Mouse (Mus musculus): ENCODE measurements around the gene Hsbp1. TPM values are rescaled to one million over a fixed set of nuclear protein-coding genes. Genes with fewer than 3 reads are reported as not detected.
"Not testable (repeated sequence)": the region's sequence is repeated elsewhere in the genome, so short reads cannot be mapped to it uniquely, and the experiment has no call there.

The Hsbp1 gene
- 100 to 1,000 TPM; 540 to 542 TPM for total RNA-seq (2021)
- long read RNA-seq, experiment 1, transcript Hsbp1-201 (4 exons, 1,208 nt), result major isoform, 535 of 546 reads
- long read RNA-seq, experiment 1, partial matches to known transcripts, result 3 of 546 reads
- long read RNA-seq, experiment 1, other reads (novel, unspliced or antisense), result 6 of 546 reads
- long read RNA-seq, experiment 2, transcript Hsbp1-201 (4 exons, 1,208 nt), result major isoform, 934 of 956 reads
- long read RNA-seq, experiment 2, partial matches to known transcripts, result 9 of 956 reads
- long read RNA-seq, experiment 2, other reads (novel, unspliced or antisense), result 8 of 956 reads

DNA sequence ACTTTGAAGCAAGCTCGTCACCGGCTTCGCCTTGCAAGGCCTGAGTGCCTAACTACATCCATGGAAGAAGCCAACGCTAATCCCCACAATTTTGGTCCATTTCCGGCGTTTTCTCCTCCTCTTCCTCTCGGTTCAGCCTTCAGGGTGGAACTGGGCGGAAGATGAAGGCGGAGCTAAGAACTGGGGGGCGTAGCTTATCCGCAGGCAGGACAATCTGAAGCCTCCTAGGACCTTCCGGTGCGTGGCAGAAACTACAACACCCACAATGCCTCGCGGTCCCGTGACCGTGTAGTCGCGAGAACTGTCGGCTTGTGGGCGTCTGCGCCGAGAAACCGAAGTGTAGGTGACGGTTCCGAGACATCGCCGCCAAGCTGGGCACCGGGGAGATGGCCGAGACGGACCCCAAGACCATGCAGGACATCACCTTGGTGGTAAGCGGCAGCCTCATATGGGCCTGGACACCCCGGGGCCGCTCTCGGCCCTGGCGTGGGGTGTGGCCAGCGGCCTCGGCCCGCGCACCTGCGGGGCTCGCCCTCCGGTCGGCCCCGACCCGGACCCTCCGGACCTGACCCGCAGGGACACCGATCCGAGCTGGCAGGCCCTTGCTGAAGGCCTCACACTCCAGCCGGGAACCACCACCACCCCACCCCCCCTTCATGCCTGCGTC, at the start of gene Hsbp1:
Gene Hsbp1 (plus strand): TSS at position 299 of the 667 bp plus-strand sequence.
- peak; percentile 94 to 97 for DNase-seq (ENCODE audit: low spot score in 2 of 2)

DNA sequence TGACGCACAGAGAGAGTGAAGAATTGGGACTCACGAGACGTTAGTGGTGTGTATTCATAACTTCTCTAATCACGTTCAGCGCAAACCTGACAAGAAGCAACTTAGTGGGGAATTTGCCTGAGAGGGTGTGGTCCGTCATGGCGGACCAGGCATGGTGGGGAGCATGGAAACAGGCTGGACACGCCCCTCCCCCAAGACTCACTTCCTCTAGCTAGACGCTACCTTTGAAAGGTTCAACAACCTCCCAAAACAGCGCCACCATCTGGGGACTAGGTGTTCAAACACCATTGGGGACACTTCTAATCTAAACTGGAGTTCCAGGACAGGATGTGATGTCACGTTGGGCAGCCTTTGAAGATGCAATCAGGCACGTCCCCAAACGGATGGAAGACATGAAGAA, 48.8 kb upstream of the Hsbp1 start:
- DNase-seq (ENCODE audit: low spot score in 2 of 2), result no peak

DNA sequence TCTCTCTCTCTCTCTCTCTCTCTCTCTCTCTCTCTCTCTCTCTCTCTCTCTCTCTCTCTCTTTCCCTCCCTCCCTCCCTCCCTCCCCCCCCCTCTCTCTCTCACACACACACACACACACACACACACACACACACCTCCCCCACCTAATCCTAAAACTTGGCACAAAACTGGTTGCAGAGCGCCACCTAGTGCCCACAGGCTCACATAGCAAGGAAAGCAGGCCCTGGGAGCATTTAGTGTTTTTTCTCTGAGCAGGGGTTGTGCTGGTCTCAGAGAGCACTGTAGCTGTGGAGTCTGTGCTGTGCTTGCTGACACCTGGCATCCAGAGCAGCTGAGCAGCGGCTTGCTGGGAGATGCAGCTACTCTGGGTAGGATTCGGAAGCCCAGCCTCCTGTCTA, 46.5 kb upstream of the Hsbp1 start:
- DNase-seq (ENCODE audit: low spot score in 2 of 2), result peak; percentile 37 to 50

DNA sequence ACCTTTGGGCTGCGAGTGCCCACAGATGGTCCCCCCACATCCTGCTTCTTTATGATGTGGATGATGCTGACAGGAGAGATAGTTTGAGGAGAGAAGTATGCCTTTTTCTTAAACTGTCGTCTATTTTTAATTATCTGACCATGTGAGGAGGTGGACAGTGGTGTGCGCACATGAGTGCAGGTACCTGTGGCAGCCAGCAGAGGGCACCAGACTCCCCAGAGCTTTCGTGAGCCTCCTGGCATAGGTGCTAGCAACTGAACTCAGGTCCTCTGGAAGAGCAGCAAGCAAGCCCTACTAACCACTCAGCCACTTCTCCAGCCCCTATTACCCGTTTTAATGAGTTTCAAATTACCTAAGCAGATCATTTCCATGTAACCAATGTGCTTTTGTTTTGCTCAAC, 44.0 kb upstream of the Hsbp1 start:
- no peak for DNase-seq (ENCODE audit: low spot score in 2 of 2)

DNA sequence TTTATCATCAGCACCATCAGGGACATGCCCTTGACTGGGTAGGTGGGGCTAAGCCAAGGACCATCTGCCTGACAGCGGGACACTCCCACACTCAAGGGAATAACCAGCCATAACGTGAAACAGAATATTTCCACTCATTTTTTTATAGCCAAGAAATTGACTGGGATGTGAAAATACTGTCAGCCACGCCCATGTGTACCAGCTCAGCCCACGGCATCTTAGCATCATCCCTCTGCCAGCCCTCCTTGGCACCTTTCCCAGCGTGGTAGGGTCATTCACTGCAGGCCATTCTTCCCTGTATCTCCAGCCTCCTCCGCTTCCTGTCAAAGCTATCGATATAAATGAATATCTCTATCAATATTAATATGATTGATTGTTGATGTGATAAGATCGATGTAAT, 40.1 kb upstream of the Hsbp1 start:
- DNase-seq (ENCODE audit: low spot score in 2 of 2), result peak in 1 of 2 experiments; percentile 39

DNA sequence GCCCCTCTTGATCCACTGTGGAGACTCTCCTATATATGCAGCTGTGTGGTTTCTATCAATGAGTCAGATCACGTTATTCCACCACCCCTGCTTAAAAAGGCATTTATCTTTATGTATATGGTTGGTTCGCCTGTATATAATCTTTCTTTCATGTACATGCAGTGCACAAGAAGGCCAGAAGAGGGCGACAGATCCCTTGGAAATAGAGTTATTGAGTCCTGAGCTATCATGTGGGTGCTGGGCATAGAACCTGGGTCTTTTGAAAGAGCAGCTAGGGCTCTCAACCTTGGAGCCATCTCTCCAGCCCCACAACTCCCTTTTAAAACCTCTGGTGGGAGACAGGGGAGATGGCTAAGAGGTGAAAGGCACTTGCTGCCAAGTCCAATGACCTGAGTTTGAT, 32.9 kb upstream of the Hsbp1 start:
- no peak for DNase-seq (ENCODE audit: low spot score in 2 of 2)

DNA sequence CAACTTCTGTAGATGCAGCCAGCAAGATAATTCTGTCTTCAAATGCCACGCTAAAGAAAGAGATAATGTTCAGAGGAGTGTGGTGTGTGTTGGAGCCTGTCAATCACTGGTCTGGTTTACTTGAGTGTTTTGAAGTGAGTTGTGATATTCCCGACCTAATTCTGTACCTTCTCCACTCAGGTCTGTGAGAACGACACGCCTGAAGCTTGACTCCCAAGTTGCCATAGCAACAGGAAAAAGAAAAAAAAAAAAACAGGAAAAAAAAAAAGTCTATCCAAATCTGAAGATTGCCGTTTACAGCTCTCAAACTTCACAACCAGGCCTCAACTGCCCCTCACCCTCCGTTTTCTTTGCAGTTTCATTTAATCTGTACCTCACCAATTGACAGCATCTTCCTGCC, 21.1 kb upstream of the Hsbp1 start:
- DNase-seq (ENCODE audit: low spot score in 2 of 2), result no peak

DNA sequence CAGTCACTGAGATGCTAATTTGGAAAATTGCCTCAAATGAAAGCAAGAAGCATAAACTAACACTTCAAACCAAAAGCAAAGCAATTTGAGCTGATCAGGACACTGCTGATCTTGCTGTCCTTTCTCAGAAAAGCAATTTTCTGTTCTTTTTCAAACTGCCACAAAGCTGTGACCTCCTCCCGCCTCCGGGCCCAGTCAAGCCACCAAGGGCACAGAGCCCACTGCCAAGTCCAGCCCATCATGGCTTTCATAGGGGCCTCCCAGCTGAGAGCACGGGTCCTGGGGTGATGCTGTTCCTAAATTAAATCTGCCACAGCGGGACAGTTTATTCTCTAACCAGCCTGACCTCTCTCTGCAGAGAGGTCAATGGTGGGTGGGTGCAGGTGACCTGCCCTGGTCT, 4.7 kb upstream of the Hsbp1 start:
- DNase-seq (ENCODE audit: low spot score in 2 of 2), result no peak

DNA sequence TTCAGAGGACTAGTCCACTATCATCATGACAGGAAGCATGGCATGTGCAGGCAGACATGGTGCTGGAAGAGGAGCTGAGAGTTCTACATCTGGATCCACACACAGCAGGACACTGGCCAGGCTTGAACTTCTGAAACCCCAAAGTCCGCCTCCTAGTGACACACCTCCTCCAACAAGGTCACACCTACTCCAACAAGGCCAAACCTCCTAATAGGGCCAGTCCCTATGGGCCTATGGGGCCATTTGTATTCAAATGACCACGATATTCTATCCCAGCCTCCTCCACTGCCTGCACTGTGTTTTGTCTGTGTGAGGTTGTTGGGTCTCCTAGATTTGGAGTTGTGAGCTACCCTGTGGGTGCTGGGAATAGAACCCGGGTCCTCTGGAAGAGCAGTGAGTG, 682 bp upstream of the Hsbp1 start:
- DNase-seq (ENCODE audit: low spot score in 2 of 2), result no peak

DNA sequence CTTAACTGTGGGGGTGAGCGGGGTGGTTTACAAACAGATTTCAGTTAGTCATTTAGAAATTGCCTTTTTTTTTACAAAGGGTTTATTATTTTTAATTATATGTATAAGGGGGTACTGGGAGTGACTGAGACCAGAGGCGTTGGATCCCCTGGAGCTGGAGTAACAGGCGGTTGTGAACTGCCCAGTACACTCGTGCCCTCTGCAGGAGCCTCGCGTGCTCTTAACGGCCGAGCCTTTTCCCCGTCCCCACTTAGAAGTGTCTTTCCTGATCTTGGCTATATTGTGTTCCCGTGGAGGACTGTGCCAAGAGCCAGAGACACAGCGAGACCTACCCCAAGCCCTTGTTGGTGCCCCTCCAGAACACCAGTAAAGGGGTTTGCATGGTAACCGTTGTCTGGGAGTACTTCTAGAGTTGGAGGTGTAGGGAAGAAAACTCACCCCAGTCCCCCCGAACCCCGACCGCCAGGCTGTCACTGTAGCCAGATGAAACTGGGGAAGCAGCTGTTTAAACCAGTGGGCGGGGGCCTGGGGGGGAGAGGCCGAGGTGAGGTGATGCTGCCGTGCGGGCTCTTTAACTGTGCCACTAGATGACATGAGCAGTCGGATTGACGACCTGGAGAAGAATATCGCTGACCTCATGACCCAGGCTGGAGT, 868 bp downstream of the Hsbp1 start:
- DNase-seq (ENCODE audit: low spot score in 2 of 2), result no peak

DNA sequence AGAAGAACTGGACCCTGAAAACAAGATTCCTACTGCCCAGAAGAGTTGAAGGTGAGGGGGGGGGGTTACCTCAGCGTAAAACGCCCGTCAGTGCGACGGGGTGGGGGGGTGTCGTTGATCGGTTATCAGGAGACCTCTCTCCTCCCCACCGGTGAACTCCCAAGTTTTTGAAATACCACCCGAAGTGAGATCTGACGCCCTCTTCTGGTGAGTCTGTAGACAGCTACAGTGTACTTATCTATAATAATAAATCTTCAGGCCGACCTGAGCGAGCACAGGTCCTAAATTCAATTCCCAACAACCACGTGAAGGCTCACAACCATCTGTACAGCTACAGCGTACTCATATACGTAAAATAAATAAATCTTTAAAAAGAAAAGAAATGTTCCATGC, 1.4 kb downstream of the Hsbp1 start:
- DNase-seq (ENCODE audit: low spot score in 2 of 2), result no peak

DNA sequence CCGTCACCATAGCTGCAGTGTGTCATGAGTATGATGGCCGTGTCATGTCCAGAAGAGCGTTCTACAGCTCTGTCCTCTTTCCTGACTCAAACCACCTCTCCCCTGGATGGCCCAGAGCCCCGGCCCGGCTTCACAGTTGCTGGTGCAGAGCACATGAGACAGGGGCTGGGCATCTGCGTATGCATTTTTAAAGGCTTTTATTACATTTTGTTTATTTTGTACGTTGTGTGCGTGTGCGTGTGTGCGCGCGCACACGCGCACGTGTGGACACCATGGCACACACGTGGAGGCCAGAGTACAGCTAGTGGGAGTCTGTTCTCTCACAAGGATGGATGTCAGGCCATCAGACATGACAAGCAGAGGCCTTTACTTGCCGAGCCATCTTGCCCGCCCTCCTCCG, 7.4 kb downstream of the Hsbp1 start:
- no peak for DNase-seq (ENCODE audit: low spot score in 2 of 2)

DNA sequence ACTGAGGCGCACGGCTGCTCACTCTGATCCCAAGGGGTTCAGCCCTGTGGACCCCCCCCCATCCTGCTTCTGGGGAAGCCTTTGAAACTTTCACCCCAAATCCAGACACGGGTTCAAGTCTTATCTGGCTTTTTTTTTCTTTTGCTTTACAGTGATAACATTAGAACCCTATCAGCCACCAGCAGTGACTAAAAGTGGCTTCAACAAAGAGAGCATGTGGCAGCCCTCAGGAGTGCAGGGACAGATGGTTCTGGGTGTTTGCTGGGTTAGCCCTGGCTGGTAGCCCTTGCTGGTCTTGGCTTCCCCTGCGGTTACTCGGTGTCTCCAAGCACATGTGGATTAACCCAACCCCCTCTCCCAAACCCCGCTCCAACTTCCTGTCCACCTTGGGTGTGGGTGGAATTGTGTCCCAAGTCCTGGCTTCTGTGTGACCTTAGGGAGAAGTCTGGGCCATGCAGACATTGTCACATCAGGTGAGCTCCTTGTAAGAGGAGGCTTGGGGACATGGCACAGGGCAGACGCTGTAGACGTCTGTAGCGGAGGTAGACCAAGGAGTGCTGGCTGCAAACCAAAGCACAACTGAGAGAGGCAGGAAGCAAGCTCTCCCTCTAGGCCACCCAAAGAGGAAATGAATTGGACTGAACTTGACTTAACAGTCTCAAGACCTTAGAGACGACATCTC, 8.8 kb downstream of the Hsbp1 start:
- no peak for DNase-seq (ENCODE audit: low spot score in 2 of 2)

DNA sequence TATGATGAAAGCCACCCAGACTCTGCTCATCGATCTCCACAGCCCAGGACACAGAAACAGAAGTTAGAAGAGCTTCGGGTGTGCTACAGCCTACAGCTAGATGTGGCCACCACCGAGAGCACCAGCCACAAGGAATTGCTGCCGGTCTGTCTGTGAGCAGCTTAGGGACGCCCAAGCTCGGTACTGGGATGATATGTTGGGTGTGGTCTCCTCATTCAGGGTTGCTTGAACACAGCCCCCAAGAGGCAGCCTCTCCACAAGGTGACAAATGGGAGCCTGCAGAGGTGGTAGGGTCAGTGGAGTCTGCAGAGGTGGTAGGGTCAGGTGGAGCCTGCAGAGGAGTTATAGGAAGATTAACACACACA, 9.4 kb downstream of the Hsbp1 start:
- no peak for DNase-seq (ENCODE audit: low spot score in 2 of 2)

DNA sequence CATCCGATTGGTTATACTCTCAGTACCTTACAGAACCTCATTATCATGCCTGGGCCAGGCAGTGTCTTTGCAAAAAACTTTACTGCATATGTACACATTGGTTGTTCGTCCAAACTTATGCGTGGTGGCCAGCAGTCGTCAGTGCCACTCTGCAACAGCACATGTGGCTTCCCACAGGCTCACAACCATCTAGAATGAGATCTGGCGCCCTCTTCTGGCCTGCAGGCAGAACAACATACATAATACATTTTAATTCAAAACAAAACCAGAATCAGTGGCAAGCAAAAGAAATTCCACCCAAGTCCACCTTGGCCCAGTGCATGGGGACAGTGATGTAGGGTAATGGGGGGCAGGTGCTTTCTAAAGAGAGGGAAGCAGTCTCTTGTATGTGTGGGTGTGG, 12.3 kb downstream of the Hsbp1 start:
- DNase-seq (ENCODE audit: low spot score in 2 of 2), result not testable (repeated sequence)

DNA sequence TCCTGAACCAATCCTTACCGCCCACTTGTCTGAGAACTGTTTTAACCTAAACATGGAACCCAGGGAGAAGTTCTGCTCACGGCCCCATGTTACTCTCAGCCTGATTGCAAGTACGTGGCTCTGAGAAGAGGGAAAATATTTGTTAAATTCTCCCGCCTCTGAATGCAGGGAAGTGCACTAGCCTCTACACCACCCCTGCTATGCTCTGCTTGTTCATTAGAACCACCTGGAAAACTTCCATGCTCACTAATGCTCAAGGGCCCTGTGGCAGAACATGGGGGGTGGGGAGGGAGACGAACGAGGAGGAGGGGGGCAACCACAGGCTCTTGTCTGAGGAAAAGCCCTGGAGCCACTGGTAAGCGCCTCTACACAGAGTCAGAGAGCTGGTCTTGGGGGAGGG, 13.9 kb downstream of the Hsbp1 start:
- no peak for DNase-seq (ENCODE audit: low spot score in 2 of 2)

DNA sequence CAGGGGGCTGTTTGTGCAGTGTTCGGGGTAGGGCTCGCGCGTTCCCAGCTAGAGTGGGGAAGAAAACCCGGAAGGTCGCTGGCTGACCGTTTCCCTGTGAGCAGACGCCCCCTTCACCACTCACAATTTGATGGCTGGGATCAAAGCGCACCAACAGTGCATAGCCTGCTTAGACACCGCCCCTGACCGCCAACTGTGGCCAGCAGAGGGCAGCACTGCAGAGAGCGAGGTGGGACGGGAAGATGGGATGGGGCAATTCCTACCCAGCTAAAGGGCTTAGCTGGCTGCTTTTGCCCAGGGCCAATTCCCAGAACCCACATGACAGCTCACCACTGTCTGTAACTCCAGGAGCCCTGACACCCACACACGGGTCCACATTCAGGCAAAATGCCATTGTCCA, 14.5 kb downstream of the Hsbp1 start:
- peak in 1 of 2 experiments; percentile 13 for DNase-seq (ENCODE audit: low spot score in 2 of 2)

DNA sequence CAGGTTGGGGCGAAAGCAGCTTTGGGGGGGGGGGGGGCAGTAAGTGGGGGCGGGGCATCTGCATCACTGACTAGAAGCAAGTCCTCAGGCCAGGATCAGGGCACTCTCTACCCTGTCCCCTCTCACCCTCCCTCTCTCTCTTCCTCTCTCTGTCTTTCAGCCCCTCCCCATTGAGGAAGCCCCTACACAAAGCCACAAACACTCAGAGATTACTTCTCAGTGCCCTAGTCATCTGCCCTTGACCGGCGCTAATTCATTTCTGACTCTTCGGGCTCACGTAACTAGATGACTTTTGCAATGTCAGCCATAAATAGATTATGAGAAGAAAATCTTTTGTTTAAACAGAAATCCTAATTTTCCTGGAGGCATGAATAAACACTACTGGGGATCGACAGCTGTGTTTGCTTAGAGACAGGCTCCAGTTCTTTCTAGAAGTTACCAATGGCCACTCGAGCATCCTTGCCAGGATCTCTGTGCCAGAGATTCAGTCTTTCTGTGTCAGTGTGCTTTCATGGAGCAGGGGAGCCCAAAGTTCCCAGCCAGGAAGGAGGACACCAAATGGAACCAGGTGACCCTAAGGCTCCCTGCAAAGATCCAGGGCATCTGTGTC, 16.5 kb downstream of the Hsbp1 start:
- no peak for DNase-seq (ENCODE audit: low spot score in 2 of 2)

DNA sequence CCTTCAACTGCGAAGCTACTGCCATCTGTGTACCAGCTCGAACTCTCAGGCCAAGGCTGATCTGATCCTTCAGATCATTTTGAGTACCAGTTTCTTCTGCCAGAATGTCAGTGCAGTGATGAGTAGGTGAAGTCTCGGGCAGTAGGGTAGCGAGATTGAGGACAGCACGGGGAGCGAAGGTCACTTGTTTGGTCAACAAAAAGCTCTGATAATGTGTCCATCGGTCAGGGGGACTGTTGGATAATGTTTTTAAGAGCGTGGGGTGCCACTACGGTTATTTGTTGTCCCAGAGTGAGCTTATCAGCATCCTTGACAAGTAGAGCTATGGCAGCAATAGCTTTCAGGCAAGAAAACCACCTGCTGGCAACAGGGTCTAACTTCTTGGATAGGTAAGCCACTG, 30.4 kb downstream of the Hsbp1 start:
- not testable (repeated sequence) for DNase-seq (ENCODE audit: low spot score in 2 of 2)

DNA sequence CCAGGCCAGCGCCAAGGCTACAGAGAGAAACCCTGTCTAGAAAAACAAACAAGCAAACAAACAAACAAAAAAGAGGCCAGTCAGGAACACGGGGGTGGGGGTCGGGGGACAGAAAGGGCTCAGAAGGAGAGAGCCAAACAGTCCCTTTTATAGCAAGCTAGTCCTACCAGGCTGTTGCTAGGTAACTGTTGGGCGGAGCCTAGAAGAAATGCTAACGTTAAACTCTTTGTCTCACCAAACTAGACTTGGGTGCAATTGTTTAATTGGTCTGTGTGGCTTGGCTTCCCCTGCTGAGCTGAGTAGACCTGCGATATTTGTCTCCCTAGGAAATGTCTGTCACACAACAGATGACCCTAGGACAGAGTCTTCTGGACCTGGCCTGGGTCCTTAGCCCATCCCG, 34.2 kb downstream of the Hsbp1 start:
- no peak for DNase-seq (ENCODE audit: low spot score in 2 of 2)

DNA sequence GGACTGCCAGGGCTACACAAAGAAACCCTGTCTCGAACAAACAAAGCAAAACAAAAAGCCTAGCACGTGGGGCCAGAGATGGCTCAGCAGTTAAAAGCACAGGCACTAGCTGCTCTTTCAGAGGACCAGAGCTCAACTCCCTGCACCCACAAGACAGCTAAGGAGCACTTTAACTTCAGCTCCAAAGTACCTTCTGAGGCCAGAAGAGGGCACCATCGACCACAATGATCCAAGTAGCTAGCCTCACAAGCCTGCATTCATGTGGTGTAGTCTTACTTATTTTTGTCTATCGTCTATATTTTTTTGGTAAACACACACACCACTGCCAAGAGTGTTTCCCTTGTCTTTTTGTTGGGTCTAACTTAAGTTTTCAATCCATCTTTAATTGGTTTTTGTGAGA, 36.3 kb downstream of the Hsbp1 start:
- DNase-seq (ENCODE audit: low spot score in 2 of 2), result no peak

DNA sequence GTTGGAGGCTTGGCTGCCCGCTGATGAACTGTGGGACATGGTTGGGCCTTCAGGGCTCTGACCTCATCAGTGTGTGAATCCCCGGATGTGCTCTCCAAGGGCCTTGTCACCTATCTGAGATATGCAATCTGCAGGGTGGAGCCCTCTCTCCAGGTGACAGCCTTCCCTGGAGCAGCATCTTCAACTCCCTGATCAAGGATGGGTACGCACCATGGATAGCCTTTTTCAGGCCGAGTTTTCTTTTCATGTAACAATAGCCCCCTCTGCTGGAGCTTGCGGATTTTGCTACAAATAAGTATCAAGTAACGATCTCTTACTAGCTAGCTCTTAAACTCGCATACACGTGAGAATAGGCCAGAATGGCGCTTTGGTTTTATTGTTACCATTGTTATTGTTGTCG, 40.2 kb downstream of the Hsbp1 start:
- peak; percentile 80 to 89 for DNase-seq (ENCODE audit: low spot score in 2 of 2)

Measured in layer of hippocampus, postnatal 14 days (tissue).